Mouse (Mus musculus) embryo, embryonic 9.5 days (tissue): ENCODE measurements at regions not wholly inside any gene's neighbourhood (a gene's known extent, or its start where the extent isn't known, plus 50 kb on each side); places are given as distances from the start of the nearest gene placed in this dataset.

Source experiments
- DNase-seq: peaks from one replicate; pipeline ENCODE4 v3.0.0-alpha.2; 2017; ENCODE audit errors: extremely low spot score

DNA sequence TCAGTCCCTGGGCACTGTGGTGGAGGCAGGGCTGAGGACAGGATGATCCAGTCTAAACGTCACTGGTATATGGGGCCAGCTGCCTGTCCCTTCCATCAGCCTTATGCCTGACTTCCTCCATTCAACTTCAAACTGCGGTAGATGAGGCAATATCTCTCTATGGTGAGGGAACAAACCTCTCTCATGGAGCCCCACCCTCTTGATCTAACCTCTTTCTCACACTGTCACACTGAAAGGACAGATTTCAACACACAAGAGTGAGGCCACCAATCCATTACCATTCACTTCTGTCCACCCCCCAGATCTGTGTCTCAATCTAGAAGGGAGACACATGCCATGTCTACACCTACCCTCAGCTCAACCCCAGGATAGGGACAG lies 92.5 kb upstream of the Smad3 start:
- DNase-seq = no peak

DNA sequence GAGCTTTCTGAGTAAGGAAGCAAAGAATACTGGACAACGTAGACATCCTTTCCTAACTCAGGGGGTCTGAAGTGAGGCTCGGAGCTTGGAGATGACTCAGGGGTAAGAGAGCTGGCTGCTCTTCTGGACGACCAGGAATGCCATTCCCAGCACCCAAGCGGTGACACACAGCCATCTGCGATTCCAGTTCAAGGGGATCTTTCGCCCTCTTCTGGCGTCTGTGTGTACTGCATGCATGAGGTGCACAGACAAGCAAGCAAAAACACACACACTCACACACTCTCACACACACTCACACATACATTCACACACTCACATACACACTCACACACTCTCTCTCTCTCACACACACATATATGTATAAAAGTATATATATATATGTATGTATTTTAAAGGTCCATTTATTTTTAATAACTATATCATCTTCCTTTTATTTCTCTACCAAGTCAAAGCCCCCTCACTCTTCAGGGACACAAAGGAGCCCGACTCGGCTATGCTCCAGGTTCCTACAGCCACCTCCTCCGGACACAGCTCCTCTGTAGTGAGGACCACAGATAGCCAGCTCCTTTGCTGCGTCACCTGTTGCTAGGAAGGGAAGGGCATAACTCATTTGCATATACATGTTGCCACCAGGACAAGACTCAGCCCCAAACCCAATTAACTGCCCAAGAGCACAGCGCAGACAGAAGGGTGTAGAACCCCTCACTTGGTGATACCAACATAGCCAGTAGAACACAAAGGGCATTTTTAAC lies 91.9 kb upstream of the Smad3 start:
- no peak for DNase-seq

DNA sequence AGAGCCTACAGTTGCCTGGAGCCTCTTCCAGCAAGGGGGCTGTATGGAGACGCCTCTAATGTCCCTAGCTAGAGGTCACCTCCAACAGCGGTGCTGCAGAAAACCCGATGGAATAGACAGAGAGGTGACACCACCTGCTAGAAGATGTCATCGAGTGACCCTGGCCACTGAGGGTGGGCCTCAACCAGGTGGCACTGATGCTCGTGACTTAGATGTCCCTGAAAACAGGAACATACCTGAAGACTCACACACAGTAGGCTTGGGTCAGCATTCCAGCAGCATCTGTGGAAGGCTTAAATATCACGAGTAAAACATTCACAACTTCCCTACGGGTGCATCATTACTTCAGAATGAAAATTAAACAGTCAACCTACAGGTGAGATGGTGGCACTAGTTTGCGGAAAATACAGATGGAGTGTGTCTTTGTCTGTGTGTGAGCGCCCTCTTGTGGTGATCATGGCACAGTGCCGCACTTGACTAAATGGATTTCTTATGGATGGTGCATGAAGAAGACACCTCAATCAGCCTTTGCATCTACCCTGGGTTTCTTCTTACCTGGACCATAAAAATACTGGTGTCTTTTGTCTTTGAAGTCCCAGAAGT lies 86.2 kb upstream of the Smad3 start:
- peak; percentile 72 for DNase-seq

DNA sequence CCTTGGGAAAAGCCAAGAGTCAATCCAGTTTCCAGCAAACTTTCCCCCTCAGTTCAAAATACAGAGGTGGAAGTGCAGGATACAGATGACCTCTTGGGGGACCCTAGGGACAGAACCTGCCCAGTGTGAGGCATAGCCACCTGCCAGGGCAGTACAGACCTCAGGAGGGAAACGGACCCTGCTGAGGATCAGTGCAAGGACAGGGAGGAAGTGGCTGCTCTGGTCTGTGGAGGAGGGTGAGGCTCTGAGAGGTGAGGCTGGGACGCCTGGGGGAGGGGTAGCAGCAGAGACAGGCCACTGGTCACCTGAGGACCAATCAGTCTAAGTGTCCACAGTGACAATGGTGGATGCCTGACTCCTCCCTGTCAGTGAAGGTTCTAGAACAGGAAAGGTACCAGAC lies 85.6 kb upstream of the Smad3 start:
- DNase-seq = no peak

DNA sequence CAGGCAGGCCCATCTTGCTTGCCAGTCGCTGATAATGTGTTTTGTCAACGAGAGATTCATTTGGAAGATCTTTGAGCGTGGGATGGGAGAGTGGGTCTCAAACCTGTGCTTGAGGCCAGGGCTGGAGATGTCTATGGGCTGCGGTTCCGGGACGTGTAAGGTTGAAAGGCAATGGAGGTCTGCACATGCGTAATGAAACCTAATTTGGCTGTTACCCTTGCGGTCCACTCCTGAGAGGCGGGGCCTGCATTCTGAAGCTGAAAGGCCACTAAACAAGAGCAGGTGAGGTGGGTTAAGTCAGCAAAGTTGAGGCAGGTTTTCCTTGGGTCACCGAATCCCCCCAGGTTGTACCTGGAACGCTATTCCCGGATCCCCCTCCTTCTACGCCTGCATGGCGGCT lies 83.3 kb upstream of the Smad3 start:
- no peak for DNase-seq

DNA sequence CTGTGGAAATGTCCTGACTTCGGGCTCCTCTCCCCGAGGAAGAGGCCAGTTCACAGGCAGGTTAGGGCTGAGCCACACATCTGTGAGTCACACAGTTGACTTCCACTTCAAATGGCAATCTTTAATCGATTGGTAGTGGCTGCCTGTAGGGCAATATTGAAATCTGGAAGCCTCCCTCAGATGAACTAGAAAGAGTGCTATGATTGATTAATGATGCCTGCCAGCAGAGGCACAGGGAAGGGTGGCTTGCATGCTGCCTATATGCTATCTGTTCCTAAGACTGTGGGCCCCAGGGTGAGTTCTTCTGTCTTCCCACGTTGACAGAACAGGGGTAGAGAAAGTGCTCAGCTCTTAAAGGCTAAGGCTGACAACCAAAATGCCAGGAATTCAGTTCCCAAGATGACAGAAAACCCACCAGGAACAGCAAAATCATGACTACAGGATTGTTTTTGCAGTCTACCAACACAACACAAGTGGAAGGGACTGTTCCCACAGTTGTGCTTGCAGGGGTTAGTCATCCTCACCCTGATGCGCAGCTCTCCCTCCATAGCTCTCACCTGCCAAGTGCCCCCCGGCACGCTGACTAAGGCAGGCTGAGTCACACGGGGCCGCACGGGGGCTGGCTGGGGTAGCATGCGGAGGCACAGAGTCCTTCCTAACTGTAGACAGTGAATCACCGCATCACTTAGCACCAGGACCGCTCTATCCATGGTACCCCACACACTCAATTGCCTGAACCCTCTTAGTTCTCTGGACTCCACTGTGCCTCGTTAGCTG lies 81.4 kb upstream of the Smad3 start:
- DNase-seq = no peak

- no peak for DNase-seq
Observed at GRCm38 (mm10) chr9:63837552-63837951, 79.8 kb upstream of the Smad3 start.

- DNase-seq = no peak
Observed at GRCm38 (mm10) chr9:63836565-63837284, 78.9 kb upstream of the Smad3 start.

DNA sequence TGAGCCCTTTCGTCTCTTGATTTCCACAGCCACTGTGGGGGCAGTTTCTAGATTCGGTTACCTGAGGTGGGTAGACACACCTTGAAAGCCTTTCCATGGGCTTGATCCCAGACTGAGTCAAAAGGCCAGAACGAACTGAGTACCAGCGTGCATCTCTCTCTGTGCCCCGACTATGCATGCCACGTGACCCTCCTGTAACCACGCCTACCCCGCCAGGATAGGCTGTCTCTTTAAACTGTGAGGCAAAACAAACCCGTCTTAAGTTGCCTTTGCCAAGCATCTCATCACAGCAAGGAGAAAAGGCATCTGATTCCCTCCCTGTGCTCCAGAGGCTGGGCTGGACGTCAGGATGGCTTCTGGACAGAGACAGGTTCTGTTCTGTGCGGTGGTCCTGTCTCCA lies 78.2 kb upstream of the Smad3 start:
- no peak for DNase-seq

DNA sequence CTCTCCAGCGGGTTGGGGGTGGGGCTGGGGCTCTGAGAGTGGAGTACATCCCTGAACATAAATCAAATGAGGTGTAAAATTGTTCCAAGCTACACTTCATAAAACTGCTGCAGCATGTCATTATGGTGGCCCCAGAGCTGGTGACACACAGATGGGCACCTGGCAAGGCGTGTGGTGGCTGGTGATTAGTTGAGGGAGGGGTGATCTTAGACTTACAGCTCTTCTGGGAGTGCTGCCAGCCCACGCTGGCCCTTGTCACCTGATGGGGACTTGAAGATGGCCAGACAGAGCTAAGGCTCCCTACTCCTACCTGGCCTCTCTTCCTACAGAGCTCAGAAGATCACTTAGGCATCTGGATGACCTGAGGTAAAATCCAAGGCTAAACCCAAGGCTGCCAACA lies 76.6 kb upstream of the Smad3 start:
- no peak for DNase-seq

GRCm38 (mm10) chr9:63818163-63818562 lies 60.4 kb upstream of the Smad3 start:
- DNase-seq = no peak

DNA sequence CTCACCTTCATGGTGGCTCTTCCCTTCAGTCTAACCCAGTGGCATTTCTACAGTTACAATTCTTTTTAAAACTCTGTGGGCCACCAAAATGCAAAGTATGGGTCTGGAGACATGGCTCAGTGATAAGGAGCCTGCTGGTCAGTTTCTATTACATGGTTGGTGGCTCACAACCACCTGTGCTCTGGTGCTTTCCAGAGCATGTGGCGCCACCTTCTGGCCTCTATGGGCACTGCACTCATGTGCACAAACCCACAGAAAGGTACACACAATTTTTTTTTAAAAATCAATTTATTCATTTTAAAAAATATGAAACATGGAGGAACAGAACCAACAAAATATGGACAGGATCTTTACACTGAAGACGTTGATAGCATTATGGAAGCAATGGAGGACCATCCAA lies 58.7 kb upstream of the Smad3 start:
- no peak for DNase-seq

GRCm38 (mm10) chr9:63809901-63810587 lies 52.2 kb upstream of the Smad3 start:
- DNase-seq = no peak
